Mouse (Mus musculus) brain, embryonic 14.5 days (tissue): ENCODE measurements around the gene Gab1.

ENCODE experiments used
- CTCF ChIP-seq: fragments of 200-500 bp; IDR thresholded peaks from 2 replicates; pipeline ENCODE4 v1.5.1; 2012; ENCODE audit warnings: inconsistent platforms, mild to moderate bottlenecking, moderate library complexity, borderline replicate concordance; ENCODE audit not compliant: insufficient read depth, insufficient read length; ENCODE audit errors: extremely low read depth
- POLR2A ChIP-seq: fragments of 200-500 bp; IDR thresholded peaks from 2 replicates; pipeline ENCODE4 v1.6.1; 2012; ENCODE audit warnings: mild to moderate bottlenecking, inconsistent platforms, borderline replicate concordance; ENCODE audit not compliant: poor library complexity, insufficient read depth, insufficient read length, severe bottlenecking; ENCODE audit errors: extremely low read depth

DNA sequence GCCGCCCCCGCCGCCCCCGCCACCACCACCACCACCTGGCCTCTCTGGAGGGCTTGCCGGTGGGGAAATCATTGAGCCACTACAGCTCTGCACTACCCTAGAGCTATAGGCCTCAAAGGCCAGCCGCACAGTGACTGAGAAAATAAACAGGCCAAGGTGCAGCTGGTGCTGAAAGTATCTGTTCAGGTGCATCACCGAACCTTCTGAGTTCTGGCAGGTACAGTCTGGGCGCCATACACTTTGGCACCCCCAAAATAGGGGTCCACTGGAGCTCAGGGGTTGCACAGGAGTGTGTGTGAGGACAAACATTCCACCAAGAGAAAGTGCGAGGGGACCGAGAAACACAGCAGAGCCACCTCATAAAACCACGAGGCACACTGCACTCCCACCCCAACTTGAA lies 31.7 kb downstream of the Gab1 start:
- TF ChIP-seq POLR2A (no peak), CTCF (no peak)
